Mouse (Mus musculus): ENCODE measurements around the gene Dennd1a. TPM values are rescaled to one million over a fixed set of nuclear protein-coding genes. Genes with fewer than 3 reads are reported as not detected.

Gene Dennd1a
- polyA plus RNA-seq, 1 experiment from 2014 or later = 13.9 TPM

- Histone ChIP-seq H3K36me3 (ENCODE audit: control insufficient read depth, insufficient read depth, low read length) (peaks cover 5% of the 10 kb centered on the region; the same call in 1 of the 2 replicates), H3K4me2 (ENCODE audit: low read length) (no peak overlapping the region), H3K4me1 (ENCODE audit: control insufficient read depth, insufficient read depth, low read length) (peaks cover 5% of the 10 kb centered on the region), H3K9me3 (replicated peaks; ENCODE audit: control insufficient read depth, low read length) (no peaks in the 10 kb centered on the region), H3K27me3 (replicated peaks; ENCODE audit: control insufficient read depth, insufficient read depth, low read length) (no peaks in the 10 kb centered on the region), H3K9ac (ENCODE audit: low read length) (no peak overlapping the region), H3K27ac (ENCODE audit: low read depth, low read length) (peak overlapping the region; percentile 23; the same call in 1 of the 2 replicates), H3K4me3 (ENCODE audit: low read depth, low read length) (no peak overlapping the region)
- DNase-seq (ENCODE audit: low spot score) (peak; percentile 57), ATAC-seq (peak; percentile 33)
- WGBS = 59% methylated on average over 2 of the region's 2 CpGs
These were observed 475.5 kb downstream of the Dennd1a start for GRCm38 (mm10) chr2:37811682-37812081.

GRCm38 (mm10) chr2:37802610-37803212 is 484.5 kb downstream of the Dennd1a start:
- Histone ChIP-seq H3K9me3 (replicated peaks; ENCODE audit: control insufficient read depth, low read length) (no peaks in the 10 kb centered on the region), H3K4me2 (ENCODE audit: low read length) (no peak overlapping the region), H3K9ac (ENCODE audit: low read length) (no peak overlapping the region), H3K4me3 (ENCODE audit: low read depth, low read length) (no peak overlapping the region), H3K27me3 (replicated peaks; ENCODE audit: control insufficient read depth, insufficient read depth, low read length) (no peaks in the 10 kb centered on the region), H3K27ac (ENCODE audit: low read depth, low read length) (no peak overlapping the region), H3K36me3 (ENCODE audit: control insufficient read depth, insufficient read depth, low read length) (0 out of 2 replicates have a peak, but pooled peaks cover 2% of the 10 kb centered on the region), H3K4me1 (ENCODE audit: control insufficient read depth, insufficient read depth, low read length) (no peaks in the 10 kb centered on the region)
- WGBS = 44% methylated on average over 4 of the region's 4 CpGs
- ATAC-seq (peak; percentile 79), DNase-seq (ENCODE audit: low spot score) (peak; percentile 82)

- H3K4me2 ChIP-seq (ENCODE audit: low read length) = no peak overlapping the region
- 86% methylated on average over 4 of the region's 4 CpGs for WGBS
- peaks cover 13% of the 10 kb centered on the region for H3K36me3 ChIP-seq (ENCODE audit: control insufficient read depth, insufficient read depth, low read length)
- no peaks in the 10 kb centered on the region for H3K27me3 ChIP-seq (replicated peaks; ENCODE audit: control insufficient read depth, insufficient read depth, low read length)
- H3K9me3 ChIP-seq (replicated peaks; ENCODE audit: control insufficient read depth, low read length) = no peaks in the 10 kb centered on the region
- DNase-seq (ENCODE audit: low spot score) = no peak
- no peak overlapping the region for H3K9ac ChIP-seq (ENCODE audit: low read length)
- ATAC-seq = no peak
- no peak overlapping the region for H3K27ac ChIP-seq (ENCODE audit: low read depth, low read length)
- H3K4me3 ChIP-seq (ENCODE audit: low read depth, low read length) = no peak overlapping the region
- no peaks in the 10 kb centered on the region for H3K4me1 ChIP-seq (ENCODE audit: control insufficient read depth, insufficient read depth, low read length)
These were observed 485.5 kb downstream of the Dennd1a start for GRCm38 (mm10) chr2:37801687-37802086.

- H3K36me3 ChIP-seq (ENCODE audit: control insufficient read depth, insufficient read depth, low read length) = peaks cover 17% of the 10 kb centered on the region
- no peak overlapping the region for H3K27ac ChIP-seq (ENCODE audit: low read depth, low read length)
- H3K4me3 ChIP-seq (ENCODE audit: low read depth, low read length) = no peak overlapping the region
- no peaks in the 10 kb centered on the region for H3K9me3 ChIP-seq (replicated peaks; ENCODE audit: control insufficient read depth, low read length)
- DNase-seq (ENCODE audit: low spot score) (no peak), ATAC-seq (no peak)
- no peak overlapping the region for H3K4me2 ChIP-seq (ENCODE audit: low read length)
- no peaks in the 10 kb centered on the region for H3K27me3 ChIP-seq (replicated peaks; ENCODE audit: control insufficient read depth, insufficient read depth, low read length)
- H3K4me1 ChIP-seq (ENCODE audit: control insufficient read depth, insufficient read depth, low read length) = no peaks in the 10 kb centered on the region
- no peak overlapping the region for H3K9ac ChIP-seq (ENCODE audit: low read length)
- 48% methylated on average over 6 of the region's 6 CpGs for WGBS
These were observed 488.1 kb downstream of the Dennd1a start for GRCm38 (mm10) chr2:37799137-37799536.

GRCm38 (mm10) chr2:37797046-37797445 is 490.1 kb downstream of the Dennd1a start:
- H3K4me3 ChIP-seq (ENCODE audit: low read depth, low read length) = no peak overlapping the region
- peaks cover 20% of the 10 kb centered on the region for H3K36me3 ChIP-seq (ENCODE audit: control insufficient read depth, insufficient read depth, low read length)
- WGBS = 96% methylated on average over 4 of the region's 4 CpGs
- H3K4me1 ChIP-seq (ENCODE audit: control insufficient read depth, insufficient read depth, low read length) = no peaks in the 10 kb centered on the region
- H3K27me3 ChIP-seq (replicated peaks; ENCODE audit: control insufficient read depth, insufficient read depth, low read length) = no peaks in the 10 kb centered on the region
- DNase-seq (ENCODE audit: low spot score) = no peak
- no peak overlapping the region for H3K4me2 ChIP-seq (ENCODE audit: low read length)
- H3K9me3 ChIP-seq (replicated peaks; ENCODE audit: control insufficient read depth, low read length) = 0 out of 2 replicates have a peak, but pooled peaks cover 3% of the 10 kb centered on the region
- ATAC-seq = no peak
- no peak overlapping the region for H3K9ac ChIP-seq (ENCODE audit: low read length)
- no peak overlapping the region for H3K27ac ChIP-seq (ENCODE audit: low read depth, low read length)

- Histone ChIP-seq H3K4me2 (ENCODE audit: low read length) (no peak overlapping the region), H3K36me3 (ENCODE audit: control insufficient read depth, insufficient read depth, low read length) (peaks cover 23% of the 10 kb centered on the region)
- 68% methylated on average over 1 of the region's 1 CpGs for WGBS
These were observed 491.2 kb downstream of the Dennd1a start for GRCm38 (mm10) chr2:37796021-37796420.

GRCm38 (mm10) chr2:37791340-37791739 is 495.9 kb downstream of the Dennd1a start:
- H3K27me3 ChIP-seq (replicated peaks; ENCODE audit: control insufficient read depth, insufficient read depth, low read length) = no peaks in the 10 kb centered on the region
- no peak for ATAC-seq
- H3K9ac ChIP-seq (ENCODE audit: low read length) = no peak overlapping the region
- no peak overlapping the region for H3K4me2 ChIP-seq (ENCODE audit: low read length)
- 94% methylated on average over 4 of the region's 4 CpGs for WGBS
- peaks cover 23% of the 10 kb centered on the region for H3K36me3 ChIP-seq (ENCODE audit: control insufficient read depth, insufficient read depth, low read length)
- DNase-seq (ENCODE audit: low spot score) = no peak
- H3K4me3 ChIP-seq (ENCODE audit: low read depth, low read length) = no peak overlapping the region
- peaks cover 6% of the 10 kb centered on the region for H3K4me1 ChIP-seq (ENCODE audit: control insufficient read depth, insufficient read depth, low read length)
- H3K9me3 ChIP-seq (replicated peaks; ENCODE audit: control insufficient read depth, low read length) = 0 out of 2 replicates have a peak, but pooled peaks cover 3% of the 10 kb centered on the region
- no peak overlapping the region for H3K27ac ChIP-seq (ENCODE audit: low read depth, low read length)

More at GRCm38 (mm10) chr2:37796021-37796420, 491.2 kb downstream of the Dennd1a start:
- no peak overlapping the region for H3K4me3 ChIP-seq (ENCODE audit: low read depth, low read length)
- no peak overlapping the region for H3K9ac ChIP-seq (ENCODE audit: low read length)
- DNase-seq (ENCODE audit: low spot score) (no peak), ATAC-seq (no peak)
- H3K9me3 ChIP-seq (replicated peaks; ENCODE audit: control insufficient read depth, low read length) = 0 out of 2 replicates have a peak, but pooled peaks cover 3% of the 10 kb centered on the region
- no peak overlapping the region for H3K27ac ChIP-seq (ENCODE audit: low read depth, low read length)
- no peaks in the 10 kb centered on the region for H3K4me1 ChIP-seq (ENCODE audit: control insufficient read depth, insufficient read depth, low read length)
- no peaks in the 10 kb centered on the region for H3K27me3 ChIP-seq (replicated peaks; ENCODE audit: control insufficient read depth, insufficient read depth, low read length)

- 94% methylated on average over 14 of the region's 14 CpGs for WGBS
- peaks cover 6% of the 10 kb centered on the region for H3K4me1 ChIP-seq (ENCODE audit: control insufficient read depth, insufficient read depth, low read length)
- DNase-seq (ENCODE audit: low spot score) (no peak), ATAC-seq (no peak)
- H3K27ac ChIP-seq (ENCODE audit: low read depth, low read length) = no peak overlapping the region
- H3K9me3 ChIP-seq (replicated peaks; ENCODE audit: control insufficient read depth, low read length) = 0 out of 2 replicates have a peak, but pooled peaks cover 3% of the 10 kb centered on the region
- no peak overlapping the region for H3K4me3 ChIP-seq (ENCODE audit: low read depth, low read length)
- H3K36me3 ChIP-seq (ENCODE audit: control insufficient read depth, insufficient read depth, low read length) = peaks cover 22% of the 10 kb centered on the region
- no peak overlapping the region for H3K9ac ChIP-seq (ENCODE audit: low read length)
- no peaks in the 10 kb centered on the region for H3K27me3 ChIP-seq (replicated peaks; ENCODE audit: control insufficient read depth, insufficient read depth, low read length)
- H3K4me2 ChIP-seq (ENCODE audit: low read length) = no peak overlapping the region
These were observed 496.5 kb downstream of the Dennd1a start for GRCm38 (mm10) chr2:37790738-37791137.

GRCm38 (mm10) chr2:37789995-37790394 is 497.2 kb downstream of the Dennd1a start:
- no peak overlapping the region for H3K9ac ChIP-seq (ENCODE audit: low read length)
- 0 out of 2 replicates have a peak, but pooled peaks cover 3% of the 10 kb centered on the region for H3K9me3 ChIP-seq (replicated peaks; ENCODE audit: control insufficient read depth, low read length)
- no peak overlapping the region for H3K4me3 ChIP-seq (ENCODE audit: low read depth, low read length)
- 89% methylated on average over 10 of the region's 10 CpGs for WGBS
- no peak for ATAC-seq
- peaks cover 6% of the 10 kb centered on the region for H3K4me1 ChIP-seq (ENCODE audit: control insufficient read depth, insufficient read depth, low read length)
- no peaks in the 10 kb centered on the region for H3K27me3 ChIP-seq (replicated peaks; ENCODE audit: control insufficient read depth, insufficient read depth, low read length)
- H3K27ac ChIP-seq (ENCODE audit: low read depth, low read length) = no peak overlapping the region
- no peak for DNase-seq (ENCODE audit: low spot score)
- no peak overlapping the region for H3K4me2 ChIP-seq (ENCODE audit: low read length)
- peaks cover 22% of the 10 kb centered on the region for H3K36me3 ChIP-seq (ENCODE audit: control insufficient read depth, insufficient read depth, low read length)
